8 mouse cellular contexts compared by ENCODE assay signal in genomic region chr3:131302452-131303319, GRCm38 (mm10). TPM values are rescaled to one million over a fixed set of nuclear protein-coding genes. Genes with fewer than 3 reads are reported as not detected.
DNase-seq lines count a peak whose midpoint lies in the region; ATAC-seq and TF ChIP-seq lines count a peak whose summit lies in the region.

Gene Cyp2u1, minus strand, starts transcription at chr3:131303227.

- peaks cover 5% of the 10 kb centered on the region; the same call in 1 of the 2 replicates for H3K27me3 ChIP-seq in embryonic facial prominence, embryonic 14.5 days (replicated peaks; ENCODE audit: control insufficient read depth, insufficient read depth, low read length)
- peaks cover 16% of the 10 kb centered on the region for H3K27me3 ChIP-seq in heart, embryonic 10.5 days (ENCODE audit: insufficient read depth, poor library complexity, severe bottlenecking)
- no peaks in the 10 kb centered on the region for H3K27me3 ChIP-seq in kidney, embryonic 14.5 days (ENCODE audit: control insufficient read depth, insufficient read depth, low read length)
- H3K27me3 ChIP-seq in limb, embryonic 15.5 days: no peaks in the 10 kb centered on the region
- H3K27me3 ChIP-seq in midbrain, postnatal 0 days (ENCODE audit: insufficient read depth, low read length): no peaks in the 10 kb centered on the region

- TF ChIP-seq CTCF in midbrain, postnatal 0 days (IDR thresholded peaks at IDR 0.05): peak; percentile 49

- peak within 1 kb of the TSS; percentile 99 for H3K4me2 ChIP-seq in embryonic facial prominence, embryonic 14.5 days (ENCODE audit: low read depth, low read length)
- H3K4me2 ChIP-seq in kidney, embryonic 14.5 days (replicated peaks; ENCODE audit: low read depth, low read length): peak within 1 kb of the TSS; percentile 99
- H3K4me2 ChIP-seq in limb, embryonic 15.5 days: peak within 1 kb of the TSS; percentile 92
- H3K4me2 ChIP-seq in midbrain, postnatal 0 days (ENCODE audit: low read depth, low read length, poor library complexity, severe bottlenecking): peak within 1 kb of the TSS; percentile 78

- DNase-seq in A20 (ENCODE audit: low read depth, low spot score): peak; percentile 94
- peak; percentile 70 to 71 for DNase-seq in adrenal gland, postnatal 4 days (ENCODE audit: low spot score in 2 of 2)
- DNase-seq in embryonic facial prominence, embryonic 14.5 days (ENCODE audit: low spot score): peak; percentile 95
- peak; percentile 95 for DNase-seq in heart, embryonic 10.5 days (ENCODE audit: low spot score)
- peak; percentile 92 for DNase-seq in midbrain, postnatal 0 days (ENCODE audit: low spot score)
- peak; percentile 52 to 83 for DNase-seq in spleen, postnatal 10 days (ENCODE audit: low spot score in 2 of 2)

- H3K9ac ChIP-seq in embryonic facial prominence, embryonic 14.5 days (ENCODE audit: low read depth, low read length): peak within 1 kb of the TSS; percentile 62
- H3K9ac ChIP-seq in kidney, embryonic 14.5 days (ENCODE audit: low read depth, low read length): peak within 1 kb of the TSS; percentile 56
- H3K9ac ChIP-seq in limb, embryonic 15.5 days: peak within 1 kb of the TSS; percentile 33
- H3K9ac ChIP-seq in midbrain, postnatal 0 days (replicated peaks; ENCODE audit: low read length, poor library complexity, severe bottlenecking): peak within 1 kb of the TSS; percentile 76

- H3K9me3 ChIP-seq in embryonic facial prominence, embryonic 14.5 days (ENCODE audit: control insufficient read depth, low read length): no peaks in the 10 kb centered on the region
- H3K9me3 ChIP-seq in heart, embryonic 10.5 days: no peaks in the 10 kb centered on the region
- no peaks in the 10 kb centered on the region for H3K9me3 ChIP-seq in kidney, embryonic 14.5 days (ENCODE audit: control insufficient read depth, low read length)
- no peaks in the 10 kb centered on the region for H3K9me3 ChIP-seq in limb, embryonic 15.5 days
- no peaks in the 10 kb centered on the region for H3K9me3 ChIP-seq in midbrain, postnatal 0 days (ENCODE audit: low read length)

- no peaks in the 10 kb centered on the region for H3K4me1 ChIP-seq in embryonic facial prominence, embryonic 14.5 days (ENCODE audit: control insufficient read depth, insufficient read depth, low read length)
- peaks cover 4% of the 10 kb centered on the region; the same call in 1 of the 2 replicates for H3K4me1 ChIP-seq in heart, embryonic 10.5 days
- H3K4me1 ChIP-seq in kidney, embryonic 14.5 days (ENCODE audit: control insufficient read depth, insufficient read depth, low read length): 0 out of 2 replicates have a peak, but pooled peaks cover 4% of the 10 kb centered on the region
- H3K4me1 ChIP-seq in limb, embryonic 15.5 days: peaks cover 10% of the 10 kb centered on the region; the same call in 1 of the 2 replicates
- H3K4me1 ChIP-seq in midbrain, postnatal 0 days (ENCODE audit: insufficient read depth, low read length): peaks cover 5% of the 10 kb centered on the region

- WGBS in embryonic facial prominence, embryonic 14.5 days: under 1% methylated on average over 46 of the region's 71 CpGs
- under 1% methylated on average over 71 of the region's 71 CpGs for WGBS in heart, embryonic 10.5 days
- WGBS in kidney, embryonic 14.5 days: under 1% methylated on average over 71 of the region's 71 CpGs
- WGBS in limb, embryonic 15.5 days: 1% methylated on average over 71 of the region's 71 CpGs
- WGBS in midbrain, postnatal 0 days: 1% methylated on average over 71 of the region's 71 CpGs

- no peak within 1 kb of the TSS for H3K27ac ChIP-seq in embryonic facial prominence, embryonic 14.5 days (replicated peaks; ENCODE audit: low read depth, low read length)
- peak within 1 kb of the TSS; percentile 89 for H3K27ac ChIP-seq in heart, embryonic 10.5 days
- no peak within 1 kb of the TSS for H3K27ac ChIP-seq in kidney, embryonic 14.5 days (ENCODE audit: low read depth, low read length)
- H3K27ac ChIP-seq in limb, embryonic 15.5 days: no peak within 1 kb of the TSS
- H3K27ac ChIP-seq in midbrain, postnatal 0 days (ENCODE audit: low read depth, low read length): peak within 1 kb of the TSS; percentile 78

- peak; percentile 98 for ATAC-seq in embryonic facial prominence, embryonic 14.5 days (ENCODE audit: low read depth)
- ATAC-seq in kidney, embryonic 14.5 days (ENCODE audit: low FRiP score, low TSS enrichment): peak; percentile 98
- peak; percentile 87 for ATAC-seq in limb, embryonic 15.5 days (ENCODE audit: insufficient number of reproducible peaks, low FRiP score, low TSS enrichment, low read depth)
- ATAC-seq in midbrain, postnatal 0 days (ENCODE audit: low FRiP score): peak; percentile 97

- peak within 1 kb of the TSS; percentile 76 for H3K4me3 ChIP-seq in embryonic facial prominence, embryonic 14.5 days (ENCODE audit: low read depth, low read length)
- H3K4me3 ChIP-seq in heart, embryonic 10.5 days: peak within 1 kb of the TSS; percentile 86
- peak within 1 kb of the TSS; percentile 78 for H3K4me3 ChIP-seq in kidney, embryonic 14.5 days (ENCODE audit: low read length)
- peak within 1 kb of the TSS; percentile 76 for H3K4me3 ChIP-seq in limb, embryonic 15.5 days
- peak within 1 kb of the TSS; percentile 82 for H3K4me3 ChIP-seq in midbrain, postnatal 0 days (ENCODE audit: low read depth, low read length)

- no peaks in the 10 kb centered on the region for H3K36me3 ChIP-seq in embryonic facial prominence, embryonic 14.5 days (ENCODE audit: control insufficient read depth, insufficient read depth, low read length)
- H3K36me3 ChIP-seq in heart, embryonic 10.5 days: peaks cover 5% of the 10 kb centered on the region; the same call in 1 of the 2 replicates
- H3K36me3 ChIP-seq in kidney, embryonic 14.5 days (ENCODE audit: control insufficient read depth, insufficient read depth, low read length): no peaks in the 10 kb centered on the region
- H3K36me3 ChIP-seq in limb, embryonic 15.5 days: no peaks in the 10 kb centered on the region
- peaks cover under 1% of the 10 kb centered on the region; the same call in 1 of the 2 replicates for H3K36me3 ChIP-seq in midbrain, postnatal 0 days (ENCODE audit: insufficient read depth, low read length)

RNA-seq across cellular contexts. Expression of gene Cyp2u1, which starts in this region (rescaled TPM):
- total RNA-seq in adrenal gland, postnatal 4 days (2021): 1 to 10 TPM; 8.7 to 9.5 TPM
- polyA plus RNA-seq in embryonic facial prominence, embryonic 14.5 days (2014; fragmentation: Nextera tagmentation; extraction: Ambion mirVana): 2.0 and 2.4 TPM in 2 replicates
- polyA plus RNA-seq in heart, embryonic 10.5 days (2016; fragmentation: Nextera tagmentation; extraction: Ambion mirVana): 3.7 and 7.0 TPM in 2 replicates
- 1.4 and 2.4 TPM in 2 replicates for polyA plus RNA-seq in kidney, embryonic 14.5 days (2014; fragmentation: Nextera tagmentation; extraction: Ambion mirVana)
- 1.2 and 1.3 TPM in 2 replicates for polyA plus RNA-seq in limb, embryonic 15.5 days (2015; fragmentation: Nextera tagmentation; extraction: Ambion mirVana)
- total RNA-seq in midbrain, postnatal 0 days (2014; rRNA removed): 15.2 and 17.6 TPM in 2 replicates
- 14.0 and 14.3 TPM in 2 replicates for polyA plus RNA-seq in midbrain, postnatal 0 days (2015; fragmentation: Nextera tagmentation; extraction: Ambion mirVana)

Comparison
In these comparisons a context has a peak if more than half of its experiments do, and no peak if none do; other contexts are left out.
1. H3K27ac ChIP-seq: peak in heart, embryonic 10.5 days (single experiment) and midbrain, postnatal 0 days (single experiment); none in embryonic facial prominence, embryonic 14.5 days (single experiment), kidney, embryonic 14.5 days (single experiment) and limb, embryonic 15.5 days (single experiment).
2. Peak in every context shown above with its lines, with median percentiles within 50 percentile points of each other: DNase-seq, ATAC-seq, H3K4me2 ChIP-seq, H3K4me3 ChIP-seq and H3K9ac ChIP-seq.